Mouse (Mus musculus): ENCODE results near the gene 1700049E17Rik2. TPM values are rescaled to one million over a fixed set of nuclear protein-coding genes. Genes with fewer than 3 reads are reported as not detected.
"Not testable (repeated sequence)": the region's sequence is repeated elsewhere in the genome, so short reads cannot be mapped to it uniquely, and the experiment has no call there.

The 1700049E17Rik2 gene
- not detected in 2 replicates for total RNA-seq (2021)
- long read RNA-seq, experiment 1 = 0 reads
- long read RNA-seq, experiment 2 = 0 reads

DNA sequence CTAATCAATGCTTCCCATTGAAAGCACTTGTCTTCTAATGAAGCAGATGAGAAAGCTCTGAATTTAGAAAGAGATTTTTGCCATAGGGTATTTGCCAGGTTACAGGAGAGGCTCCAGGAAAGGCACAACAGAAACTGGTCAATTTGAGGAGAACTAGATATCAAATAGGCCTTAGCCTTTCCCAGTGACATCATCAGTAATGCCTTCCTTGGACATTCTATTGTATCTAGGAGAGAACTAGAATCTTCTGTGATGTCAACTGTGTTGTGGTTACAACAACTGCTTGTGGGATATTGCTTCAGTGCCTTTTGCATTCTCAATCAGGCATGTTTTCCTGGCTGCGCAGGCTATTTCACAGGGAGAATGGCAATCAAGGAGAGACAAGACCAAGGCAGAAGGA lies at the start of gene 1700049E17Rik2:
TSS of gene 1700049E17Rik2 (plus strand) at position 301 of the 400 bp plus-strand sequence.
- DNase-seq = not testable (repeated sequence)

DNA sequence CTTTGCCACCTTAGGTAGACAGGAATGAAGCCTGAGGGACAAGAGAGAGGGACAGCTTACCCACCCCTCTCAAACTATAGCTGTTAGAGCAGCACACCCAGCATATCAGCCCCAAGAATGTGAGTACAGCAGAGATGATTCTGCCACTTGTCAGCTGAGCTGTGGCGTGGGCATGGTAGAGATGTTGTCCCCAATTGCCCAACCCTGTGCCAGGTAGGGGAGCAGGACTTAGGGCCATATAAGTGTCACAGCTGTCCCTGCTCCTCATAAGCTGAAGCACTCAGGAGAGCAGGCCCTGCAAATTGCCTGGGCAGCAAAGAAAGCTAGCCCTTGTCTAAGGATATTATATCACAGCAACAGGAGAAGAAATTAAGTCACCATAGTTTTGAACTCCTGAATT lies 48.3 kb upstream of the 1700049E17Rik2 start:
- not testable (repeated sequence) for DNase-seq

DNA sequence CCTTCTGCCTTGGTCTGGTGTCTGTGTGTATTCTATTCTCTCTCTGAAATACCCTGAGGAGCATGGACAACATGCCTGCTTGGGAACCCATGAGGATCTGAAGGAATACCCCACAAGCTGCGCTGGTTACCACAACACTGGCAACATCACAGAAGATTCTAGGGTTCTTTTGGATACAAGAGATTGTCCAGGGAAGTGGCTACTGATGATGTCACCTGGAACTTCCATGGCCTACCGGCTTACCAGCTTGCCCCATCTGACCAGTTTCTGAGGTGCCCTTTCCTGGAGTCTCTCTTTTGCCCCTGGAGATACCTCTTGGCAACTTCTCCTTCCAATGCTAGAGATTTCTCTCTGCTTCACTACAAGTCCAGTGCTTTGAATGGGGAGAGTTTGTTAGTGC lies 17.5 kb upstream of the 1700049E17Rik2 start, which contains the start of gene Gm7970:
TSS of gene Gm7970 (minus strand) at position 101 of the 400 bp plus-strand sequence.
- not testable (repeated sequence) for DNase-seq

DNA sequence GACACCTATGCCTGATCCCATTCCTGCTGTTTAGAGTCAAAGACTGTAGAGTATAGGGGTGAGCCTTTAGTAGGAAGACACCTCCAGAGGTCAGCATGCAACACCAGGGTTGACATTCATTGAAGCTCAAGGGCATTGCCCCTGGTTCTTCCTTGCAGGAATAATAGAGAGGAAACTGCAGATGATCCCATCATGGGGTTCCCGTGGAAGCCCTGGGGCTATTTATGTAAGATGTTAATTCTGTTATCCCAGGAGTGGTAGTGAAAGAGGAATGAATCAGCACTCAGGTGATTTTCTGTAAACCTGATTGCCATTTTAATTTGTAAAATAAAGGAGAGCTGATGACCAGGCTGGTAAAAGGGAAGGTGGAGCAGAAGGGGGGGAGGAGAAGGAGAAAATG lies 13.3 kb downstream of the 1700049E17Rik2 start:
- DNase-seq = peak; percentile 3

DNA sequence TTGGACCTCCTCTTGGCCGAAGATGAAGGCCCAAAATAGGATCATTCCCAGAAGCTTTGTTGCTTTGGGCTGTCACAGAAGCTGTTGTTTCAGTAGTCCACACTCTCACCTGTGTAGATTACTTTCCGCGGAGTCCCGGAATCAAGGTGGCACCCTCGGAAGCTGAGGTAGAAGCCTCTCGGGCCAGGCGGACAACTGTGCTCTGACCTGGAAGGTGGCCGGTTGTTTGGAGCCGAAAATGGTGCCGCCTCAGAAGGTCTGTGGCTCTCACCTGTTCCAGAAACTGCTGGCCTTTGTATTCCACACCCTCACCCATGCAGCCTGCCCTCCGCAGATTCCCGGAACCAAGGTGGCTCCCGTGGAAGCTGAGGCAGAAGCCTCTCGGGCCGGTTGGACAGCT lies 27.9 kb downstream of the 1700049E17Rik2 start:
- not testable (repeated sequence) for DNase-seq

DNA sequence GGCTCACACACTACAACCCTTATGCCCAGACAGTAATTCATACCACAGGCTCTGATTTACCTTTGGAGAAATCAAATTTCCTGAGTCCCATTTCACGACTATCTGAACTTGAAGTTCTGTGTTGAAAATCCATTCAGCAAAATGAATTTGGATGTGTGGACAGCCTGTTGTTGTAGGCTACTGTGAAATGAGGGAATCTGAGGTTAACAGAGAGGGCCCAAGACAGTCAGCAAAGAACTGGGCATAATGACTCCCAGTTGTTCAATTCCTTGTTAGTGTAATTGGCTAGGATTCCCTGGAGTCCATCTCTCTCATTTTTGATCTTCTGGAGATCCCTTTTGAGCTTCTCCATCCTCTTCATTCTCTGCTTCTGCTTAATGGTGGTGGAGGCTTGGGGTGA lies 37.7 kb downstream of the 1700049E17Rik2 start:
- not testable (repeated sequence) for DNase-seq

DNA sequence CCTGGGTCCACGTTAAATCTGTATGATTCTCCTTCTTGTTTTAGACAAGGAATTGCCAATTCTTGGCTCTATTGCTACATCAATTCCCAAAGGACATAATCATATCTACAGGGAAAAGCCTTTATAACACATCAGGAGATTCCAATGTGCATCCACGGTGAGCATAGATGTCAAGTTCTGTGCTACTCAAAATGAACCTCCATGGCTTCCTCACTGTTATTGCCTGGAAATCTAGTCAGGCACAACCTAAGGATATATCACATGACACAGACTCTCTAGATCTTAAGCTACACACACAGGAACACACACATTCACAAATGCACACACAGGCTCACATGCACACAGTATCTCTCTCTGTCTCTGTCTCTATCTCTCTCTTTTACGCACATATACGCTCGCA lies 49.5 kb downstream of the 1700049E17Rik2 start:
- not testable (repeated sequence) for DNase-seq

DNA sequence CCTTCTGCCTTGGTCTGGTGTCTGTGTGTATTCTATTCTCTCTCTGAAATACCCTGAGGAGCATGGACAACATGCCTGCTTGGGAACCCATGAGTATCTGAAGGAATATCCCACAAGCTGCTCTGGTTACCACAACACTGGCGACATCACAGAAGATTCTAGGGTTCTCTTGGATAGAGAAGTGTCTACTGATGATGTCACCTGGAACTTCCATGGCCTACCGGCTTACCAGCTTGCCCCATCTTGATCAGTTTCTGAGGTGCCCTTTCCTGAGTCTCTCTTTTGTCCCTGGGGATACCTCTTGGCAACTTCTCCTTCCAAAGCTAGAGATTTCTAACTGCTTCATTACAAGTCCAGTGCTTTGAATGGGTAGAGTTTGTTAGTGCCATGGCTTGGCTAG lies 51.5 kb downstream of the 1700049E17Rik2 start, which contains the start of gene Gm3072:
TSS of gene Gm3072 (minus strand) at position 101 of the 400 bp plus-strand sequence.
- DNase-seq = not testable (repeated sequence)

DNA sequence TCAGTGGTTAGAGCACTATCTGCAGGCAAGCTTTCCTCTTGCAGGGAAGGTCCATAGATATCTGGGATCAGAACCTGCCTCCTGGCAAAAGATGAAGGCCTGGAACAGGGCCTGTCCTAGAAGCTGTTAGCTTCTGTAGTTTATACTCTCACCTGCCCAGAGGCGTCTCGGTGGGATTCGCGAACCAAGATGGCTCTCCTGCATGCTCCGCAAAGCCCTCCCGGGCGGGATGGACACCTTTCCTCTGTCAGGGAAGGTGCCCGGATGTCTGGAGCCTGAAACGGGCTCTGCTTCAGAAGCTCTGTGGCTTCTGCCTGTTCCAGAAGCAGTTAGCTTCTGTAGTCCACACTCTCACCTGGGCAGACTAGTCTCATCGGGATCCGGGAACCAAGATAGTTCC lies 57.1 kb downstream of the 1700049E17Rik2 start:
- not testable (repeated sequence) for DNase-seq

Other genes with a start within 250 kb of the 1700049E17Rik2 start
- gene Gm5798, start 224.6 kb upstream of the 1700049E17Rik2 start, total RNA-seq (2021) = not detected in 2 replicates
- not detected in 2 replicates for gene Gm7945, start 186.8 kb upstream of the 1700049E17Rik2 start, total RNA-seq (2021)
- gene Gm6482, start 164.9 kb upstream of the 1700049E17Rik2 start, total RNA-seq (2021) = not detected in 2 replicates
- not detected in 2 replicates for gene Gm7954, start 119.7 kb upstream of the 1700049E17Rik2 start, total RNA-seq (2021)
- gene Gm3486, start 83.7 kb upstream of the 1700049E17Rik2 start, total RNA-seq (2021) = not detected in 2 replicates
- not detected in 2 replicates for gene Gm7970, start 17.6 kb upstream of the 1700049E17Rik2 start, total RNA-seq (2021)
- gene Gm3072, start 51.4 kb downstream of the 1700049E17Rik2 start, total RNA-seq (2021) = not detected in 2 replicates
- gene Gm3676, start 73.3 kb downstream of the 1700049E17Rik2 start, total RNA-seq (2021) = not detected in 2 replicates
- gene Gm8068, start 128.7 kb downstream of the 1700049E17Rik2 start, total RNA-seq (2021) = not detected in 2 replicates
- gene Gm7929, start 177.4 kb downstream of the 1700049E17Rik2 start, total RNA-seq (2021) = not detected in 2 replicates
- gene Gm47189, start 199.2 kb downstream of the 1700049E17Rik2 start, total RNA-seq (2021) = not detected in 2 replicates